Mouse (Mus musculus) forebrain, postnatal 0 days (tissue): ENCODE results near the gene Skida1. TPM values are rescaled to one million over a fixed set of nuclear protein-coding genes. Genes with fewer than 3 reads are reported as not detected.
A peak's percentile ranks its signal among the peaks of the same experiment; 100 is the strongest.

Source experiments
- ATAC-seq: fragments of 200-750 bp; cut with Nextera tagmentation; 2 replicates; pipeline ENCODE4 v1.8.0; 2017; ENCODE audit warnings: mild to moderate bottlenecking, moderate library complexity
- DNase-seq: peaks from one replicate; pipeline ENCODE4 v3.0.0-alpha.2; 2015
- H3K27ac ChIP-seq: fragments of 300-500 bp; sonication (generic); 2 replicates; pipeline ENCODE4 v1.5.1; 2014; ENCODE audit warnings: low read depth, mild to moderate bottlenecking, antibody characterized with exemption, low read length, moderate library complexity, mixed read lengths
- H3K27me3 ChIP-seq: fragments of 300-500 bp; sonication (generic); 2 replicates; pipeline ENCODE4 v1.6.1; 2014; ENCODE audit warnings: mild to moderate bottlenecking, low read length, mixed read lengths; ENCODE audit not compliant: insufficient read depth
- H3K36me3 ChIP-seq: fragments of 300-500 bp; sonication (generic); 2 replicates; pipeline ENCODE4 v1.6.1; 2014; ENCODE audit warnings: mild to moderate bottlenecking, moderate library complexity; ENCODE audit not compliant: insufficient read depth
- H3K4me1 ChIP-seq: fragments of 300-500 bp; sonication (generic); 2 replicates; pipeline ENCODE4 v1.6.1; 2014; ENCODE audit warnings: antibody characterized with exemption; ENCODE audit not compliant: insufficient read depth
- H3K4me2 ChIP-seq: fragments of 300-500 bp; sonication (generic); 2 replicates; pipeline ENCODE4 v1.6.1; 2014; ENCODE audit warnings: low read depth, mild to moderate bottlenecking, moderate library complexity
- H3K4me3 ChIP-seq: fragments of 300-500 bp; sonication (generic); 2 replicates; pipeline ENCODE4 v1.5.1; 2014; ENCODE audit warnings: low read depth, low read length, mixed read lengths
- H3K9ac ChIP-seq: fragments of 300-500 bp; sonication (generic); 2 replicates; pipeline ENCODE4 v1.6.1; 2014; ENCODE audit warnings: mild to moderate bottlenecking
- H3K9me3 ChIP-seq: fragments of 300-500 bp; sonication (generic); 2 replicates; pipeline ENCODE4 v1.6.1; 2016; ENCODE audit warnings: low read length
- CTCF ChIP-seq: sonication (generic); IDR thresholded peaks from 2 replicates; pipeline ENCODE4 v1.5.1; 2016; ENCODE audit warnings: antibody characterized with exemption, control low read depth, low read depth
- WGBS: fragments of 180-500 bp; shearing (Covaris S2); extraction: QIAGEN DNeasy Blood & Tissue Kit; methylation state at CpG from one replicate; pipeline ENCODE4 v1.1.7; 2014; 5-methylcytosine and 5-hydroxymethylcytosine counted together
- polyA plus RNA-seq: library from polyadenylated mRNA; unstranded; fragments of >200 nt; fragmentation: Nextera tagmentation; extraction: Ambion mirVana; gene quantifications from 2 replicates; pipeline ENCODE4 v1.2.1, GENCODE M21; 2015
- total RNA-seq: library from RNA; depleted of rRNA; stranded (reverse); fragments of >200 nt; gene quantifications from 2 replicates; pipeline ENCODE4 v1.2.3, GENCODE M21; 2014

Gene Skida1
- total and polyA plus RNA-seq, 2 experiments from 2014 or later: 4.3 to 12.6 TPM

- peak; percentile 85 for DNase-seq
- Histone ChIP-seq H3K9me3 (no peaks in the 10 kb centered on the region), H3K9ac (peak overlapping the region; percentile 76), H3K27ac (no peak overlapping the region), H3K27me3 (no peaks in the 10 kb centered on the region), H3K4me2 (peak overlapping the region; percentile 88), H3K36me3 (no peaks in the 10 kb centered on the region), H3K4me1 (peaks cover 12% of the 10 kb centered on the region), H3K4me3 (peak overlapping the region; percentile 39)
- 12% methylated on average over 26 of the region's 26 CpGs for WGBS
- TF ChIP-seq CTCF: no peak
- no peak for ATAC-seq
These were observed 17.5 kb downstream of the Skida1 start for GRCm38 (mm10) chr2:18031271-18031821.

- H3K27ac ChIP-seq: no peak overlapping the region
- H3K9me3 ChIP-seq: no peaks in the 10 kb centered on the region
- DNase-seq (peak; percentile 68), ATAC-seq (no peak)
- H3K4me2 ChIP-seq: no peak overlapping the region
- no peaks in the 10 kb centered on the region for H3K27me3 ChIP-seq
- WGBS: 58% methylated on average over 8 of the region's 8 CpGs
- TF ChIP-seq CTCF: no peak
- peaks cover 20% of the 10 kb centered on the region for H3K4me1 ChIP-seq
- H3K36me3 ChIP-seq: no peaks in the 10 kb centered on the region
- no peak overlapping the region for H3K4me3 ChIP-seq
- no peak overlapping the region for H3K9ac ChIP-seq
These were observed 18.3 kb downstream of the Skida1 start for GRCm38 (mm10) chr2:18030581-18030980.

- ATAC-seq: no peak
- 65% methylated on average over 7 of the region's 7 CpGs for WGBS
- peaks cover 20% of the 10 kb centered on the region for H3K4me1 ChIP-seq
- TF ChIP-seq CTCF: no peak
- H3K27ac ChIP-seq: no peak overlapping the region
- peak; percentile 51 for DNase-seq
- no peaks in the 10 kb centered on the region for H3K27me3 ChIP-seq
- H3K4me2 ChIP-seq: no peak overlapping the region
- H3K9ac ChIP-seq: no peak overlapping the region
- H3K9me3 ChIP-seq: no peaks in the 10 kb centered on the region
- H3K4me3 ChIP-seq: no peak overlapping the region
- H3K36me3 ChIP-seq: no peaks in the 10 kb centered on the region
These were observed 19.2 kb downstream of the Skida1 start for GRCm38 (mm10) chr2:18029656-18030055.

GRCm38 (mm10) chr2:18028140-18029021 is 20.5 kb downstream of the Skida1 start:
- H3K27ac ChIP-seq: peak overlapping the region; percentile 89
- H3K36me3 ChIP-seq: no peaks in the 10 kb centered on the region
- no peaks in the 10 kb centered on the region for H3K9me3 ChIP-seq
- H3K4me3 ChIP-seq: peak overlapping the region; percentile 60
- ATAC-seq: peak; percentile 36
- peak overlapping the region; percentile 98 for H3K4me2 ChIP-seq
- TF ChIP-seq CTCF: no peak
- no peaks in the 10 kb centered on the region for H3K27me3 ChIP-seq
- DNase-seq: peak; percentile 84
- 3% methylated on average over 61 of the region's 61 CpGs for WGBS
- H3K9ac ChIP-seq: peak overlapping the region; percentile 82
- H3K4me1 ChIP-seq: peaks cover 20% of the 10 kb centered on the region

- TF ChIP-seq CTCF: peak; percentile 97
- WGBS: 1% methylated on average over 44 of the region's 44 CpGs
- H3K9me3 ChIP-seq: no peaks in the 10 kb centered on the region
- peak; percentile 97 for DNase-seq
- no peaks in the 10 kb centered on the region for H3K36me3 ChIP-seq
- H3K4me2 ChIP-seq: peak overlapping the region; percentile 98
- H3K4me3 ChIP-seq: peak overlapping the region; percentile 60
- H3K27me3 ChIP-seq: no peaks in the 10 kb centered on the region
- peak; percentile 90 for ATAC-seq
- H3K27ac ChIP-seq: peak overlapping the region; percentile 89
- peaks cover 20% of the 10 kb centered on the region for H3K4me1 ChIP-seq
- H3K9ac ChIP-seq: peak overlapping the region; percentile 82
These were observed 21.3 kb downstream of the Skida1 start for GRCm38 (mm10) chr2:18027448-18028139.

- peak overlapping the region; percentile 60 for H3K4me3 ChIP-seq
- H3K9ac ChIP-seq: peak overlapping the region; percentile 46
- H3K4me2 ChIP-seq: peak overlapping the region; percentile 98
- peaks cover 16% of the 10 kb centered on the region for H3K4me1 ChIP-seq
- 2% methylated on average over 44 of the region's 44 CpGs for WGBS
- peak overlapping the region; percentile 35; the same call in 1 of the 2 replicates for H3K27ac ChIP-seq
- H3K36me3 ChIP-seq: no peaks in the 10 kb centered on the region
- peak; percentile 41 for TF ChIP-seq CTCF
- no peaks in the 10 kb centered on the region for H3K27me3 ChIP-seq
- DNase-seq (peak; percentile 81), ATAC-seq (peak; percentile 21)
- H3K9me3 ChIP-seq: no peaks in the 10 kb centered on the region
These were observed 22.5 kb downstream of the Skida1 start for GRCm38 (mm10) chr2:18026116-18026947.
